Mouse (Mus musculus): ENCODE measurements at regions not wholly inside any gene's neighbourhood (a gene's known extent, or its start where the extent isn't known, plus 50 kb on each side); places are given as distances from the start of the nearest gene placed in this dataset.
A peak's percentile ranks its signal among the peaks of the same experiment; 100 is the strongest.

DNA sequence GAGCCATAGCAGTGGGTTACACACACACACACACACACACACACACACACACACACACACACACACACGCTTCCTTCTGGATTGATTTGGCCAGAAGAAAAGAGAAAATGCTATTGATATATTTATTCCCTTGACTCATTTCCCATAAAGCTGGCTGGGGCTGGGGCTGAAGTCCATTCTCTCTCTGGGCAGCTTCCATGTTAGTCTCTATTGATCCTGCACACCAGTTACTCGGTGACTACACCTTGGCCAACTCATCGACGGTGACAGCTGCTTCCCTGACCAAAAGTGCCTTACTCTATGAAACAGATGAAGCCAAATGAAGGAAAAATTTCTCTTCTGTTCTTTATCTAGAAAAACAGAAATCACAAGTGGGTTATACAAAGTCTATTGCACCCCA is 82.1 kb downstream of the Snx18 start:
- DNase-seq, result no peak

DNA sequence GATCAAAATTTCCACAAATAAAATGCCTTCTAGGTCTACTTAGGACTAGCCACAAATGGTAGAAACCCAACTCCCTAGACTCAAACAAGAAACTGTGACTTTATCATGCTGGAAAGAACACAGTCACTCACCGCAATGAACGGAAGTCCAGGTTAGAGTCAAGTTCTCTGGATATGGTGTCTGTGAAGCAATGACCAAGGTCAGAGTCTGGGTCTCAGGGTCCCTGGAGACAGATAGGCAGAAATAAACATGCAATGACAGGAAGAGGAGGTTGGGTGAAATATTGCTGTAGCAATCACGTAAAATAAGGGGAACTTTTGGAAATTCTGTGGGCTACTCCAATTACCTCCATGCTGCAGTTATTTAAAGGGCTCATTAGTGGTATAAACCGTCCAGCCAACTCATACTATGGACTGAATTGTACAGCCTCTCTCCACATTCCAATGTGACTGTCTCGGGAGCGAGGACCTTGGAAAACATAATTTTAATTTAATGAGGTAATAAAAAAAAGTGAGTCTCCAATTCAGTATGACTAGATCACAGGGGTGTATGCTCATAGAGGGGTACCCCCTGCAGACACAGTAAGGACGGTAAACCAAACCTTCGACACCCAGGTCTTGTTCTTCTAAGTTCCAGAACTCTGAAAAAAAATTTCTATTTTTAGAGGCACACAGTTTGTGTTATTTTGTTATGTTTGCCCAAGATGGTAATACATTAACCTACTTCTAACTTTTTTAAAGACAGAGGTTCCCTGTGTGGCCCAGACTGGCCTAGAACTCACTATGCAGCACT is 83.5 kb downstream of the Snx18 start:
- DNase-seq, result no peak

DNA sequence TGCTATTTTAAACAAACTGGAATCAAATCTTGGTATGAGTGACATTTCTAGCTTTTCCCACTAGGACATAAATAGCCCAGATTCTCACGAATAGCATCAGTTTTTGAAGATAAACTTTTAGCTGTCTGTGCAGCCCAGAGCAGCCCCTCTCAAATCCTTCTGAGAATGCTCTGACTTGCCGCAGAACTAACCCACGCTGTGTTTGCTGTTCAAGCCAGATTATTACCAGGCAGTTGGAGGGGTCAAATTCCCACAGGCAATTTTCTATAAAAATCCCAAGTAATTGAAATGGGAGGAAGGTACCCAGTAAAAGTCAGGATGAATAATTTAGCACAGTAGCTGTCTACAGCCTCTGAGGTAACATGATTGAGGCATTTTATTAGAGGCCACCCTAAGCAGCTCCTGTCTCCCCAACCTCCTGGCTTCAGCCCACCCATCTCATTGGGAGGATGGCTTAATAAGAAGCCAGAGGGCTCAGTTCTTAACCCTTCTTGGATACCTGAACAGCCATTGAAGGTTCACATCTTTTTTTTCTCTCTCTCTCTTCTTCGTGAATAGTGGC is 84.4 kb downstream of the Snx18 start:
- DNase-seq, result no peak

DNA sequence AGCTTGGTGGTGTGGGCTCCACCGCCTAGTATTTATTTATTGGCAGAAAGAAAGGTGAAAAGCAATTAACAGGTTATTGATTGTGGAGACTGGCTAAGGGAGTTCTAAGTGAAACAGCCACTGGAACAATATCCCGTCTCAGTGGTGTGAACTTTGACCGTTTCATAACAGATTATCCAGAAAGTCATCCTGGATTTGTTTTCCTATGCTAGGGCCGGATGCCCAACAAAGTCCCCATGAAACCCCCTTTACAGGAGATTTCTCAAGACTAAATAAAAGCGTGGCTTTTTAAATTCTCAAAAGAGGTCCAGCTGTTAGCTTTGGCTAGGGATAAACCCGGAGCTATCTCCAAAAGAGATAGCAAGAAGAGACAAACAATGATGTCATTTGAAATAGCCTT is 91.4 kb downstream of the Snx18 start:
- no peak for DNase-seq

DNA sequence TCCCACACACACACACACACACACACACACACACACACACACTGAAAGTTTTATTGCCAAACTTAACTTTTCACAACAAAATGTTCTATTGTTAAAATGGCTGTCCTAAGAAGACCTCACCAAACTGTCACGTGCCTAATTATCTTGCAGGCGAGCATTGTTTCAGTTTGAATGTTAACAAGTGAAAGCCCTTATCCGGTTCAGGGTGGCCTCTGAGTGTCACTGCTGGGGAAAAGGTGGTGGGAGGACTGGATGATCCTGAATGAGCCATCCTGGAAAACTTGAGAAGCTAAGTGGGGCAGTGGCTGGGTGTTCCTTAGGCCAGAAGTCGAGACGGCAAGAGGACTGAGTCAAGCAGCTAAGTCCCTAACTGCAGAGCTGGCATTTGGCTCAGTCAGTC is 94.9 kb downstream of the Snx18 start:
- DNase-seq, result no peak

DNA sequence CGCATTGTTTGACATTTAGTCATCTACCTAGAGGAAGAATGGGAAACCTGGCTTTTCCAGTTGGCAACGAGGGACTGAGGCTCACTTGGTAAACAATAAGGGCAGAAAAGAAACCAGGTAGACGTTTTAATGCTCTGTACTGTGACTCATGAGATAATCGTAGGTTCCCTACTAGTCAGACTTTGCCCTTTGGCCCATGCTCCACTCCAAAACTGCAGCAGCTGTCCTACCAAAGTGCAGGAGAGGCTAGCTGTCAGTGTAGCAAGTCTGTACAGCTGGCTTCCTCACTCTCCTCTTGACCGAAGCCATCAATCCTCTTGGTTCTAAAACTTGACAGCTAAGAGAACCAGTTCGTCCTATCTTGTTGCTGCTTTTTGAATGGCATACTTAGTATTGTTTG is 100.2 kb downstream of the Snx18 start:
- no peak for DNase-seq

DNA sequence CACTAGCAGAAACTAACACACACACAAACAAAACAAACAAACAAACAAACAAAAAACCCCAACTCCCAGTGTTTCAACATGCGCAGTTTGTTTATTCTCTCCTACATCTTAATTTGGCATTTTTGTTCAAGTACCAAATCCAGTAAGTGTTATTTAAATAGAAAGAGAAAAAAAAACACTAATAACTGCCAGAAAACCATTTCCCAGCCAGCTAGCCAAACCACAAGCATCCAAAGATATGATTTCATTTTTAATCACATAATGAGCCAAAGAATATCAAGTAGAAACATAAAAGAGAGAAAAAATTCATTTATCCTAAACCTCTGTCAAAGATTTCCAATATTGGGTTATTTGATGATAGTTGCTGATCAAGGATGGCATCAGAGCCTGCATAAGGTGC is 102.3 kb downstream of the Snx18 start:
- no peak for DNase-seq

DNA sequence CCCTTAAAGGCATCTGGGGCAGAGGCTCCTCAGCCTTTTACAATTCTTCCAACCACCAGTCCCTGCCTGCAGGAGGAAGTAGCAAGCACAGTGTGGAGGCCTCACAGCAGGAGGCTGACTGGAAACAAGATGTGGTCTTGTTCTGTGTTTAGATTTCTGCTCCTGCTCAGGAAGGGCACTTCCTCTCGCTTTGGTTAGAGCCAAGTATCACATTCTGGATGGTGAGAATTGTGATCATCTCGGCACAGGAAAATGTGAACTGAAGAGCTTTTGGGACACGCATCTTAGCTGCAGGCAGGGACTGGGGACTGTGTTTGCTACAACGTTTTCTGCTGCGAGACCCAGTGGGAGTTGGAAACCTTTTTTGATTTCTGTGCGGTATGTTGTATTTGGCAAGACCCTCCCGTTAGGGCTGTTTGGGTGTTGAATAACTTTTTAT is 103.2 kb downstream of the Snx18 start:
- peak; percentile 67 for DNase-seq

DNA sequence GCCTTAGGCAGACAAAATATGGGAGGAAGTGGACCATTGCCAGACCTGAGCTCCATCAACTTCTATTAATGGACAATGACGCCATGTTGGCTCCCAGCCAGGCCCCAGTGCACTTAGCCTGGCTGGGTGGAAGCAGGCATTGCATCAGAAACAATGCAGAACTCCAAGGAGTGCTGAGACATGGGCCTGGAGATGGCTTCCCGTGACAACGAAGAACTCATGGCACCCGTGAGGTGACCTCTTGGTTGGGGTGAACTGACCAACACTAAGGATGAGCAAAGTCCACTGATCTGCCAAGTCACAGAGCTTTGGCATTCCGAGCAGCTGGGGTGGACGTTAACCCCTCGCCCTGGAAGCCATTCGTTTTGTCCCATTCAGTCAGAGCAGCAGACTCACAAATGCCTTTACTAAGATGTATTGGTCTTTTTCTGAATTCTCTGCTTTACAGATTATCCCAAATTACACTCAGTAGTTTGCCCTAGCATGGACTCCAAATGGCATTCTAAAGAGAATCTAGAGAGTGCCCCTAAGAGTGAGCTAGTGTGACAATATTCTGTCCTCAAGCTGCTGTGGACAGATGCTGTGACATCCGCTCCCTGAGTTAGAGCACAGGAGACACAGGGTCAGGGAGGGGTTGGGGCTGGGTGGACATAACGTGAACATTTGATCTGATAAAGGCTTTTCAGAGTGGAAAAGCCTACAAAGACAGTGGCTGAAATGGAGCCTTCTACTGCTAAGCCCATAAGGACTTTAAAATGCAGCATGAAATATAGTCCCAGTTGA is 108.8 kb downstream of the Snx18 start:
- peak; percentile 83 for DNase-seq

DNA sequence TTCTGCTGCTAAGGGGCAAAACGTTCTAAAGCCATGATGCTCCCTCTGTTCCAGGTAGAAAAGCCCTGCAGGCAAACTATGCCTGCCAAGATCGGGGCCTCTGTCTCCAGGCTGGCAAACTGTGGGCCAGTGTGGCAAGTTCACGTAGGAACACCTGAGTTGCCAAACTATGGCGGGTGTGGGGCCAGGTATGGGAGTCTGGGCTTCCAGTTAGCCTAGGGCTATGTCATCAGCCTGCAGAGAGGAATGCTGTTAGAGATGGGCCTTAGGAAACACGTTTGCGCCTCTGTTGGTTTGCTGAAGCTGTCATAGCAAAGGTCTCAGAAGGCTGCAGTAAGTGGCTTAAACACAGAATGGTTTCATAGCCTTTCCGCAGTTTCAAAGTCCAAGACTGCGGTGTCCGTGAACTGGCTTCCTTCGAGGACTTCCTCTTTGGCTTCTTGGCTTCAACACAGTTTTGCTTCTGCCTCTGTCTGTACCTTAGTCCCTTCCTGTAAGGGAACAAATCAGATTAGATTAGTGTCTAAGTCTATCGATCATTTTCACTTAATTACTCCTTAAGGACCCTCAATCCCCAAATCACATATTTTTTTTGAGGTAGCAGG is 110.1 kb downstream of the Snx18 start:
- peak; percentile 22 for DNase-seq

DNA sequence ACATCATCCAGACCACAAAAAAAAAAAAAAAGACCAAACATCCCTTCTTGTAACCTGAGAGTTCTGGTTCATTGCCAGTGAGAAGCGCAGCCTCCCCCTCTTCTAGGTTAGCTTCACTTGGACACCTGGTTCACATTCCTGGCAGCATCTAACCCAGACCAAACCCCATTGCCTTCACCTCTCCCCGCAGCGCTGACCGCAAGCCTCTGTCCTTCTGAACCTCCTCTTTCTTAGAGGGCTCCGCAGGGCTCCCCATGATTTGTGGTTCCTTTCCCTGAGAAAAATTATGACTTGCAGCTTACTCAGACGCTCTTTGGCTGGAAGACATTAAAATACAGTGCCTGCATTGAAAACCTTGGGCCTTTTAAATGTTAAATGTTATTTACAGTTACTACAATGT is 115.8 kb downstream of the Snx18 start:
- DNase-seq, result no peak

DNA sequence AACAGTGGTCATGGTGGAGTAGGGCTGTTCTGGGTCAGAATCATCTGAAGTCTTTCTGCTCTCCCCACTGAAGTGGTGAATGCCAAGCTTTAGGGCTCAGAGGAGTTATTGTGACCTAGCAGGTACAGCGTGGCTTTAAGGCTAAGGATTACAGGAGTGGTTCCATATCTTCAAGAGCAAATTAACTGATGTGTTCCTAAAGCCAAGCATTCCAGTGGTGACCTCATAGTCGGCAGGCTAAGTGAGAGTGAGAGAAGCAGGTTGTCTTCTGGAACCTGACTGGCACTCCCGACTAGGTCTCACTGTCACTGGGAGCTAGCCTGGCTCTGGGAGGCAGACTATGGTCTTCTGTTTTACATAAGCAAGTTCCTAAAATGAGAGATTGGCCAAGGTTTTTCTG is 116.3 kb downstream of the Snx18 start:
- no peak for DNase-seq

DNA sequence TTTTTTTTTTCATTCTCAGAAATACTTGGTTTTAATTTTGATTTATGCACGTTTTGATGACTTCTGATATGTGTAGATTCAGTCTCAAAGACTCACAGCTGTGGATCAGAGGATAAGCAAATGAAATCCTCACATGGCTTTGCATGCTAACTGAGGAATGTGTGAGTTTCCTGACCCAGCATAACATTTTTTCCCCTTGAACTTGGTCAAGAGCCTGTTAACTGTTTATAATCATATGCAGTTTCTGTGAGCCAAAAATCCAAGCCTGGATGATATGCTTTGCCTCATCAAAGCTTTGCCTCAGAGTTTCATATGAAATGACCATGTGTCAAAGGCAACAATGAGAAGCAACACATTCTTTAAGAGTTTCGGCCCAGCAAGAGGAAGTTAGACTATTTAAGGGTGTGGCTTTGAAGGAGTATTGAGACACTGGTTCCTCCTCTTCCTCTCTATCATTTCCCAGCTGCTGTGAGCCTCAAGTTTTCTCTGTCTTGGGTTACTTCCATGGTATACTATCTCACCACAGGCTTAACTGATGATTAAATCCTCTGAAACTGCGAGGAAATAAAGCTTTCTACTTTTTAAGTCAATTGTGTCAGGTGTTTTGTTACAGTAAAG is 117.9 kb downstream of the Snx18 start:
- DNase-seq, result no peak

DNA sequence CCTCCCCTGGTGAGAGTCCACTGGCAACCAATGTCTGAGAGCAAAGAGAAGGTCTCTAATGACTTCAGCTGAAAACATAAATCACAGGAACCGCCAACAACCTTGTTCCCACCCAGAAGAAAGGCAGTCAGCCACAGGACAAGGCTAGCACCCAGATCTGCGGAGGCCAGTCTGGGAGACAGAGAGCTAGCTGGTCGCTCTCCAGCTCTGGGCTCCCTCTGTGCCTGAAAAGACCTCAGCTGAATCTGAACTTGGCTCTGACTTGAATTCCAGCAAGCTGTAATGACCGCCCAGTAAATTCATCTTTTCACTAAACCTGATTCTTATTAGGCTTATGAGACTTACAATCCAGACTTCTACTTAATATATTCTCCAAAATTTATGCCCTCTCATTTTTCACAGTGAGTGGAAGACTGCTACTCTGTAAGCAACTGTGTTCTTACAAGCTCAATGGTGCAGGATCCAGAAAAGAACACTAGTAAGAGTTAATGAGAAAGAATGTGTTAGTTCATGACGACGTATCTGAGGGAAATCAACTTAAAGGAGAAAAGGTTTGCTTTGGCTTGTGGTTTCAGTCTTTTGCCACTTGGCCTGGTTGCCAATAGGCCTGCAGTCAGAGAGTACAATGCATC is 119.2 kb downstream of the Snx18 start:
- DNase-seq, result no peak

DNA sequence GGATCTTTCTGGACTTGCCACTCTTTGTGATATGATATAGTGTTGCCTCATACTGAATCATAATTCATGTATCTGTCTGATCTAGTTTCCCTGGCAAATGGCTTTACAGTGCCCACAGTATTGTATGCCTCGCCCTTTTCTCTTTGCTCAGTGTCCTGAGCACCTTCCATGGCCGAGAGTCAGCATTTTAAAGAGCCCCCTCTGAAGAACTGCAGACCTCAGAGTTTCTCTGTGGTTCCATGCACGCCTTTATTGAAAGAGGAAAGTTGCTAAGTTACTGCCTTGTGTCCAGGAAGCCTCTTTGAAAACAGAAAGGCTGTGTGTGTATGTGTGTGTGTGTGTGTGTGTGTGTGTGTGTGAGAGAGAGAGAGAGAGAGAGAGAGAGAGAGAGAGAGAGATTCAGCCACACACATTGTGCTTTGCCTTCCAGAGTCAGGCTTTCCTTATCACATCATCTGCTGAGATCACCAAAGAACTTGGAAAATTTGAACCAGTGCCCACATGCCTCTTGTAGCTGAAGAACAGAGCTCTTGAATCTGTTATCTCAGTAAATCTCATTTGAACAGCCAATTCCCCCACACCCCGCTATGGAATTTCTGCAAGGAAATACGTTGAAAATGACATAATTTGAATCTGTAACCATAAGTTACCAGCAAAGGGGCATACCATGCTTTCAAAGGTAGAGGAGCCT is 122.6 kb downstream of the Snx18 start:
- no peak for DNase-seq

DNA sequence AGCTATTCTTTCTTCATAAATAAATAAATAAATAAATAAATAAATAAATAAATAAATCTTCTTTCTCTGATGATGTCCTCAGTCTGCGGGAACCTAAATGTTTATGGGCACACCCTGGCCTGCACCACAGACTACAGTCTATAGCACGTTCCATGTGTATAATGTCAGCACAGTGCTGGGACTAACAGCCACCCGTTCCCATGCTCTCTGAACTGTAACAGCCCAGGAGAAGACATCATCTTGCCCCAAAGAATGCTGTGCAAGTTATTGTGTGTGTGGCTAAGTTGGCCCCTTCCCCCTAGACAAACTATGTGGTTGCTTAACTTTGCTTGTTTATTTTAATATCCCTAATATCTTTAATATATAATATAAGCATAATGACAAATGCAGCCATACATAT is 123.2 kb downstream of the Snx18 start:
- DNase-seq, result no peak

DNA sequence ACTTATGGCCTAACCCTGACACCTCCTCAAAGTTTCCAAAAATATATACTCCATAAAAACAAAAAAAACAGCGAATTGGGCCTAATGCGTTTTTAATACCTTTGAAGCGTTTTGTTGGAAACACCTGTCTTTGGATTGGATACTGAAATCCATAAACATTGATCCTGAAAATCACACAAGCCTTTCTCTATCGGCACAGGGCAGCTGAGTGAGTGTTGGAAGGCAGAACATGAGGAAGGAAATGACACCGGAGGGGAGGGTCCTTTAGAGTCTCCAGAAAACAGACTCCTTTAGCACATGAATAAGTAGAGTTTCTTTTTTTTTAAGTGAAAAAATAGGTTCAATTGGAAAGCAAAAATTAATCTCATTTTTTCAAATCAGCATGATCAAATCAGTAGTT is 123.7 kb downstream of the Snx18 start:
- no peak for DNase-seq

DNA sequence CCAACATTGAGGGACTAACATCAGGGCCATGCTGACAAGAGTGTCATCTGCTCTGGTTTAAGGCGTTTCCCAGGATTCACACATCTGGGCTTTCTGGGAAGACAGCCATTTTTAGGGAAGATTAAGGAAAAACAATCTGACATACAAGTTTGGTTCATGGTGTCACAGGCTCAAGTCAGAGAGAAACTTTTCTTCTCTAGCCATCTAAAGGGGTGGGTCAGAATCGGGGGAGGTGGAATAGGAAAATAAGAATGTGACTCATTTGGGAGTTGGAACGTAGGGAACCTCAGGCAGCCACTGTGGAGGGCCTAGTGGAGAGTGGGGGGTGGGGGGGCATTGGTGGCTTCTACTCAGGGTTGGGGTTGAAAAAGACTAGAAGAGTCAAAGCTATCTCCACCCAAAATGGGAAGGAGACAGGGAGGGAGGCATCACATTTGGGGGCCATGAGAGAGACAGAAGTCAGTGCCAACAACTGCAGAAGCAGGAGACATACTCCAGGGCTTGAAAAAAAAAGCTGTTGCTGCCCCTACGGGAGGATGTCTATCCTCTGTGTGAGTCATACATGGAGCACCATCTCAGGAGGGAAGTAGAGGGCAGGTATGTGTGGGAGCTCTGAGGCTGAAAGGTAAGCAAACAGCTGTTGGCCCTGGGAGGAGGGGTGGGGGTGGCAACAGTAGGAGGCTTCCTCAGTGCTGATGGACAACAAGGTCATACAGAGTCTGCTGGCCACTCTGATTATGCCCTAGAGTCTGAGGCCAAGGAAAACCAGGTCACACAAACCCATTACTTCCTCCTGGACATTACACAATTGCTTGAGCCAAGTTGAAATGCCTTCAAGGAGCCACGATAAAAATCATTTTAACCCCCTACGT is 128.2 kb downstream of the Snx18 start:
- no peak for DNase-seq

DNA sequence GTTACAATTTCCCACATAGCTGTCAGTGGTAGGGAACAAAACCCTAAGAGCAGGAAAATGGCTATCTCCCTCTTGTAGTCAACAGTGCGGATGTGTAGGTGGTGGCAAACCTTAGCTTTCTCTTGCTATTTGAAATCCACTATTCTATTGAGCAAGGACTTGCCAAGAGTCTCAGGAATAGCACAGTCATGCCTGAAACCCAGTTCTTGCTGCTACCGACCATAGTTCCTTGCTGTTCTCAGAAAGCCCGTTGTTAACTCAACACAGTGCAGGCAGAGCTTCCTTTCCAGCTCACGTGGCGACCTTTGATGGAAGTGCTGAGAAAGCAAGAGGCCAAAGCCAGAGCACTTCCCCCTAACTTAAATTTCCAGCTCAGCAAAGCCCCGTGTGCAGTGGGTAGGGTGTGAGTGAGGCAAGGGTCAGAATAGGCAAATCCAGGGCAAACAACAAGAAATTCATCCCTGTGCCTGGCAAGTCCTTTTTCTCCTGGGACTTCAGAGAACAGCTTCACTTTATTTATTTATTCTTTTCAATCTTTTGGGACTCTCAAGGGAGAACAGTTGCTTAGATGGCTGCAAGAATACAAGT is 131.9 kb downstream of the Snx18 start:
- peak; percentile 53 for DNase-seq

DNA sequence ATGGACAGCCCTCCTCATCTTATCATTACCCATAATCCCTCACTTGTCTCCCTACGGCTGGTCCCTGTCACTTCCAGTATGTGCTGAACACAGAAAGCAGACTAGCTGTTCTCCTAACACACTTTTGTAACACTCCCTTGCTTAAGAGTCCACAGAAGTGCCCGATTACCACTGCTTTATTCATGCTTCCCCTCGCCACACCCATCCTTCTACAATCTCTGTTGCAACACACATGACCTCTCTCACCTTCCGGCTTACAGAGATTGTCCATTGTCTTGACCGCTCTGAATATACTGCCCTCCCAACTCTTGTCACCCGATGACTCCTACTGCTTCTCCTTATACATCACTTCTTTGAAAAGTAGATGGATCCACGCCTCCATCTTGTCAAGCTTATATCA is 132.9 kb downstream of the Snx18 start:
- DNase-seq, result no peak

Data from layer of hippocampus, adult 9-11 months (tissue).